Mouse (Mus musculus) layer of hippocampus, adult 18-20 months (tissue): ENCODE results near the gene Ccn6. TPM values are rescaled to one million over a fixed set of nuclear protein-coding genes. Genes with fewer than 3 reads are reported as not detected.
"Not testable (repeated sequence)": the region's sequence is repeated elsewhere in the genome, so short reads cannot be mapped to it uniquely, and the experiment has no call there.

Source experiments
- DNase-seq, 2 experiments: peaks; one replicate each; pipeline ENCODE4 v3.0.0; 2022; ENCODE audit warnings: low spot score in 2 of 2
- long read RNA-seq: library from polyadenylated mRNA; stranded (forward); transcript quantifications from one replicate; pipeline ENCODE4 v2.0.0, GENCODE M21; 2021
- total RNA-seq, 2 experiments: library from RNA; stranded (reverse); gene quantifications; 2 replicates each; pipeline ENCODE4 v1.2.3; 2021

Gene Ccn6
- total RNA-seq: under 1 TPM in 1 of 2 experiments, not detected in 1; 0.53 TPM
- long read RNA-seq: 0 reads

DNA sequence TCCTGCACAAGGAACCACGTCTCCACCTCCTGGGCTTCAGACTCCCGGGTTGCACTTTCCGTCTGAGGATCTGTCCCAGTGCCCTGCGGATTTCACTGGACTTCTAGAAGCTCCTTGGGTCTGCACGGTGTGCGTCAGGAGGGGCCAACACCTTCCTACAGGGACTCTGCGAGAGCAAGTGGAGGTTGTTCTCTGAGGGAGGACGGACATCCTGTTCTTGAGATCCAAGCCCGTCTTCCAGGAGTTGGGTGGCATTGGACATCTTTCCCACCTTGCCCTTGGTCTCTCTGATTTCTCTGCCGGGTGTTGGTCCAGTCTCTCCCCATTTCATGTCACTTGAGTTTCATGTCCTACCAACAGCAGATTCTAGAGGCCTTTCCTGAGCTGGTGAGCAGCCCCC is at the start of gene Ccn6:
Gene Ccn6, minus strand, starts transcription at position 101 of the 400 bp plus-strand sequence.
- no peak for DNase-seq

GRCm38 (mm10) chr10:39210031-39210430 is 46.4 kb upstream of the Ccn6 start:
- no peak for DNase-seq

DNA sequence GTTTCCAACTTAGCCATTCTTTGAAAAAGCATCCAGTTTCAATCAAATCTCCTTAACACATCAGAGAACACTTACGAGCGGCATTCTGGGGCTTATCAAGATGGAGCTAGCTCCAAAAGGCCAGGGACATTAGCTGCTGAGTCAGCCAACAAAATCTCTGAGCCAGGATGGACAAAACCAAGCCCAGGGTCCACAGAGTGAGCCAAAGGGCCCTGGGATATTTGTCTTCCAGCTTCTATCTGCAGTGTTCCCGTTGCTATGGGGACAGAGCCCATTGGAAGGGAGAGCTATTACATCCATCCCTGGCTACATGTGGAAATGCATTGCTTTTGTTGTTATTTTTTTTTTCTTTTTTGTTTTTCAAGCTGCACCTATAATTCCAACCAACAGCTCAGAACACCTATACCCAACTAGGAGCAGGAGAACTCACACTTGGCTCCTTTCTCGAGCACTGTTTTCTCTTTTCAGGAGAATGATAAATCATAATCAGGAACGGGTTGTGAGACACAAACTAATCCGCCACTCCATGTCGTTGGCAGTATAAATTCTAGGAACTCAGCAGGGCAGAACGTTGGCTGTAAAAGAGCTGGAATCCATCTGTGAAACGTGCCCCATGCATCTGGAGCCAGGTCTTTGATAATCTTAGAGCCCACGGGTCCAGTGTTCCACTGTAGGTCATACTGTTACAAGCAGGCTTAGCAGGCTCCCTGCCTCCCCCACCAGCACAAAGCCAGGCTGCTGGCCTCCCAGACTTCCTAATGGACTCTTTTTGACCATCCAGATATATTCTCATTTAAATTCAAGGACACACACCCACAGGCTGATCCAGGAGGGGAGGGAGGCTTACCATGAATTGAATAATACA is 45.8 kb upstream of the Ccn6 start:
- peak; percentile 13 to 38 for DNase-seq

GRCm38 (mm10) chr10:39208712-39209111 is 45.1 kb upstream of the Ccn6 start:
- no peak for DNase-seq

DNA sequence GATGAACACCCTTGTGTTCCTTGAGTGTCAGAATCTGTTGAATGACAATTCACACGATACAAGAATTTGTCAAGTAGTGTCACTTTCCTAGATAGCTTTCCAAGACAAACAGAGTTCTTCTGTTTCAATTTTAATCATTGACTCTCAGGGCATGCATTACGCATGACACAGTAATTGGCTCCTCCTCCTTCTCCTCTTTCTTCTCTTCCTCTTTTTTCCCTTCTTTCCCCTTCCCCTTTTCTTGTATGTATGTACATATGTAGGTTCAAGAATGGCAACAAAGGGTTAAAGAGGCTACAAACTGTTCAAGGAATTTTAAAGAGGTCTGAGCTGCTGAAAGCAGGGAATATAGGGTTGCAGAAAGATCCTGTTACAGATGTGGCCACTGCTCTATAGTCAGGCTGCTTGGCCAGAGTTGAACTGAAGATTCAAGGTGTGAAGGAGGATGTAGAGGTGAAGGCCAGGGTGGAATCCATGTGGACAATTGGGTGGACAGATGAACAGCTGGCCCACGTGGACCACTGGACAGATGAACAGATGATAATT is 43.8 kb upstream of the Ccn6 start:
- DNase-seq: no peak

DNA sequence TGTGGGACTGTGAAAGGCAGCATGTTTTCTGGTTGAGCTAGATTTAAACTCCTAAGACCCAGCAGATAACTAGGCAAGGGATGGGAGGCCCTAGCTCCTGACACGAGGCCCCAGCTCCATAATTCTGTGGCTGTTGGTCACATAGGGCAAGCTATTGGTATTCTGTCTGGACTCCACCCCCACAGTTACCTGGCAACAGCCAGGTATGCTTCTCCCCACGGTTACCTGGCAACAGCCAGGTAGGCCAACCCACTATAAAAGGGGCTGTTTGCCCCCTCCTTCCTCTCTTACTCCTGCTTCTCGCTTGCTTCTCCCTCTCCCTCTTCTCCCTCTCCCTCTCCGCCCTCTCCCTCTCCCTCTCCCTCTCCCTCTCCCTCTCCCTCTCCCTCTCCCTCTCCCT is 38.9 kb upstream of the Ccn6 start:
- DNase-seq: no peak

DNA sequence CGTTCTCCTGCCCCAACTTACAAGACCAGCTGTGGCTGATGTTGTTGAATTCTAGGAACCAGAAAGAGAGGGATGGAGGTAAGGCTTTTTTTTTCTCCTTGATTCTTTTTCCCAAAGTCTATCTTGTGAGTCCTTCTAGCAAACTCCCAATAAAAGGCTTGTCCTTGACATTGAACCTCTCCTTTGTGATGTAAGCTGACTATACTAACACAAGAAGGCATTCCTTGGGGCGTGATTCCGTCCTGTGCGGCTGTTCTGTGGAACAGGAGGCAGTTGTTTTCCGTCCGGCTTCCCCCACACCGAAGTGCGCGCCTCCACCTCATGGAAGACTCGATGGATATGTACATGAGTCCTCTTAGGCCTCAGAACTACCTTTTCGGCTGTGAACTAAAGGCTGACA is 34.6 kb upstream of the Ccn6 start:
- not testable (repeated sequence) for DNase-seq

DNA sequence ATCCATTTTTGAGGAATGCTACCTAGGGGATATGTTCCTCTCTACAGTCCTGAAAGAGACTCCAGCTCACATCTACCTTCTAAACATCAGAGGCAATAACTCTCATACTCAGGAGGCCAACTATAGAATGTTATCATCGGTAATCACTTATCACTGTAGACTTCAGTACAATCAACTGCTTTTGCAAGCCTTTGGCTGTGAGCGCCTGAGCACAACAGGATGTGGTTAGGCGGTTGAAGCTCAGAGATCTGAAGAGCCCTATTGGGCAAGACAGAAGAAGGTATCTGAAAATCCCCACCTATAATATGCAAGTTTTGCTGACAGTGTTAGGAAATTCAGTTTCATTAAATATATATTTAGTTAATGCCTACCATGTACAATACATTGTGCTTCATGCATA is 29.1 kb upstream of the Ccn6 start:
- DNase-seq: no peak

DNA sequence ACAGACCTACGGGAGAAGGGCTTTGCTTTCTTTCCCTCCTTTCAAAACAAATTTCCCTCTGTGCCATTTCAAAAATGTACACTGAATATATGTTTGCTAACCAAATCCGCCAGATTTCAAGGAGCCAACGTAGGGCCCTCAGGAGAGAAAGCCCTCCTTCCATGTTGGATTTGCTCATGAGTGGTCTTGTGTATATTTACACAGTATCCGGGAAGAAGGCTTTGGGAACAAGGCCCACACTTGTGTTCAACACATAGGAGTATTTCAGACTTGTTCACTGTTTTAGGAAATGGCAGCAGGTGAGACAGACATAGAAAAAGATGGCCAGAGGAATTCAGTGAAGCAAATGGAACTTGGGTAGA is 21.9 kb upstream of the Ccn6 start:
- DNase-seq: no peak

DNA sequence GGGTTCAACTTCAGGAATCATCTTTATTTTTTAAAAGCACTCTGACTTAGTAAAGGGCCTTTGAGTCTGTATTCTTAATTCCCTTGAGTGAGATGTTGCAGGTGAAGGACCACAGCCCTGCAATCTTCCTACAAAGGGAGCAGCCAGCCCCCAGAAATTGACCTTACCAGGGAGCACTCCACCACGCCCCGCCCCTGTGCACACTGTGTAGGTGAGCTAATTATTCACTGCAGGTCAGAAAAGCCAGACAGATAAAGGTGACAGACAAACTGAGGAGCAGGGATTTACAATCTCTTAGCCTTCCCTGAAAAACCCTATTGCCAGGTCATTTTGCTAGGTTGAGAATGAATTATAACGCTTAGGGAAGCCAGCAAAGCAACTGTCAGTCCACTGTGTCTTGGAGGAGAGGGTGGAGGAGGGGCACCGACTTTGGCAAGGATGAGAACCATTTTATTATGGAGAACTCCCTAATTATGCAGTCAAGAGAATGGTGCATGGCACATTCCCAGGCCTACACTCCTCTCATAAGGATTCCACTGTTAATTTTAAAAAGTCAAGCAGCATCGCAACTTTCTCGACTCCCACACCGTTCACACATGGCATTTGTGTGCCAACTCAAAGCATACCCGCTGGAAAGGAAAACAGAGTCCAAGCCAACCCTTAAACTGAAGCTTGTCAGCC is 21.4 kb upstream of the Ccn6 start:
- peak; percentile 55 to 73 for DNase-seq

GRCm38 (mm10) chr10:39176981-39177380 is 13.4 kb upstream of the Ccn6 start:
- no peak for DNase-seq

DNA sequence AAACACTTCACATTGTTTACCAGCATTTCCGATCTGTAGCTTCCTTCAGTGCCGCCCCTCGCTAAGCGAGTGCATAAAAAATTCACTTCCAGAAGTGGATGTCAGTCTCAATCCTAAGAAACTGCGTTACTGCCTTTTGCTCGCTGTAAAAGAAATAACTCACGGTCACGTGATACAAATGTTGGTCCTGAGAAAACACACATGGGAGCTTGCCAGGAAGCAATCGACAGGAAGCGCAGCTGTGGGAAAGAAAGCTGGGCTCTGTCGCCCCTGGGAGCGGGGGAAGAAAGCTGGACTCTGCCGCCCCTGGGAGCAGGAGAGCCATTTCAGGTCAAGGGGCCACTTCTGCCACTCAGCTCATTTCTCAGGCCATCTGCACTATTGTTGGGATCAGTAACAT is 9.5 kb upstream of the Ccn6 start:
- DNase-seq: peak in 1 of 2 experiments; percentile 17

DNA sequence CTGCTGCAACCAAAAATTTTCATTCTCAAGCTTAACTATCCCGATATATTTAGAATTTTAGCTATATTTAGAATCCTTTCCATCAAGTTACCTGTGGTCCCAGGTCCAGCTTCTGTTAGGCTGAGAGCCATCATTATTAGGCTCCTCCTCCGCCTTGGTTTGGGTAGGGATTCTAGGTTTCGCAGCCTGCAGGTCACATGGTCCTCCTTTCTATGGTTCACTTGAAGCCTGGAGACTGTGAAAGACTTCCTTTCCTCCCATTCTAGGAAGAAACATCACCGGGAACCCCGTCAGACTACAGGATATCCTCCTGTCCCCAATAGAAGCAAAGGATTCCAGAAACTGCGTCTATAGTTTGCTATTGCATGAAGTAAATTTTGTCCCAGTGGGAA is 8.9 kb upstream of the Ccn6 start:
- no peak for DNase-seq

DNA sequence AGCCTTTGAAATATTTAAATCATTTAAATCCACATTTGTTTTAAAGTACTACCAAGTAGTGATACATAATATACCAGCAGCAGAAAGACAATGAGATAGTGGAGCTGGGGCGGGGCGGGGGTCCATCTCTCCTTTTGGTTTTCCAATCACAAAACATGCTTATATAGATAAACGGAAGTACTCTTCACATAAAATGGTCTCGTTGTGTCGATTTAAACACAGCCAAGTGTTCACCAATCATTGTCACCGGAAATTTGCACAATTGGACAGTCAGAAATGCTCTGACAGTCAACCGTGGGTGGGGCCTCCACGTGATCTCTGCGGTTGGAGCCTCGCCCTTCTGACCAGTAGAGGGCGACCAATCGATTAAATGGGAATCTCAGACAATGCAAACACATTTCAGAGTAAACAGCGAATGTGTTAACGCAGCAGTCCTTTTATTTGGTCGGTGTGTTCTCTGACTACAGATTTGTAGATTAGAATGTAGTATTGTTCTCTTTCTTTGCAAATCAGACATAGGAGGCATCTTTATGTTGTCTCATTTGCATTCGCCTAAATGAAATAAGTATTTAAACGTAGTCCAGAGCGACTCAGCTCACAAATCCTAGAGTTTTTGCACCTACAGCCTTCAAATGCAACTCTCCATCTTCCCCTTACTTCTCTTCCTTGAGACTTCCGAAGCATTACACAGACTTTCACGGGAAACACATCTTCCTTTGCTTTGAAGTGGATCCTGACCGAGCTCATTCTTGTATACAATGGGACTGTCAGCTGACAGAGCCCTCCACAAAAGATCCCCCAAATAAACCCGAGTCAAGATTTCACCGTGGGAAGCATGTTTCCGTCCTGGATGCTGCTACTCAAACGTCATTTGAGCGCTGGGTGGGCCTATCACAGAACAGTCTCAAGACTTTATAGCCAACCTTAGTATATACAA is 8.3 kb upstream of the Ccn6 start:
- peak; percentile 91 to 97 for DNase-seq

- peak; percentile 91 to 97 for DNase-seq
Measured at GRCm38 (mm10) chr10:39171134-39171533, 7.5 kb upstream of the Ccn6 start.

GRCm38 (mm10) chr10:39170706-39171105 is 7.1 kb upstream of the Ccn6 start:
- DNase-seq: no peak

GRCm38 (mm10) chr10:39170181-39170580 is 6.6 kb upstream of the Ccn6 start:
- peak; percentile 56 to 83 for DNase-seq

- no peak for DNase-seq
Measured at GRCm38 (mm10) chr10:39169642-39170041, 6.0 kb upstream of the Ccn6 start.

GRCm38 (mm10) chr10:39167611-39168010 is 4.0 kb upstream of the Ccn6 start:
- no peak for DNase-seq

GRCm38 (mm10) chr10:39165632-39166115 is 2.1 kb upstream of the Ccn6 start:
- peak; percentile 48 to 73 for DNase-seq
